Mouse (Mus musculus) limb, embryonic 10.5 days (tissue): ENCODE results near the gene Cdh23. TPM values are rescaled to one million over a fixed set of nuclear protein-coding genes. Genes with fewer than 3 reads are reported as not detected.
"Not testable (repeated sequence)": the region's sequence is repeated elsewhere in the genome, so short reads cannot be mapped to it uniquely, and the experiment has no call there.

Source experiments
- DNase-seq: peaks from one replicate; pipeline ENCODE4 v3.0.0-alpha.2; 2017; ENCODE audit warnings: low spot score
- H3K27ac ChIP-seq: fragments of 300-500 bp; sonication (generic); 2 replicates; pipeline ENCODE4 v1.5.1; 2016; ENCODE audit warnings: mild to moderate bottlenecking
- H3K27me3 ChIP-seq: fragments of 300-500 bp; sonication (generic); 2 replicates; pipeline ENCODE4 v1.6.1; 2016; ENCODE audit warnings: low read depth, mild to moderate bottlenecking; ENCODE audit not compliant: poor library complexity, severe bottlenecking
- H3K36me3 ChIP-seq: fragments of 300-500 bp; sonication (generic); 2 replicates; pipeline ENCODE4 v1.6.1; 2016; ENCODE audit warnings: mild to moderate bottlenecking, moderate library complexity
- H3K4me1 ChIP-seq: fragments of 300-500 bp; sonication (generic); 2 replicates; pipeline ENCODE4 v1.6.1; 2016
- H3K4me3 ChIP-seq: fragments of 300-500 bp; sonication (generic); 2 replicates; pipeline ENCODE4 v1.5.1; 2016; ENCODE audit warnings: mild to moderate bottlenecking, moderate library complexity
- H3K9me3 ChIP-seq: fragments of 300-500 bp; sonication (generic); replicated peaks from 2 replicates; pipeline ENCODE4 v1.6.1; 2016; ENCODE audit warnings: mild to moderate bottlenecking
- WGBS: fragments of 180-500 bp; shearing (Covaris S2); methylation state at CpG from one replicate; pipeline ENCODE4 v1.1.7; 2016; 5-methylcytosine and 5-hydroxymethylcytosine counted together
- polyA plus RNA-seq: library from polyadenylated mRNA; unstranded; fragments of >200 nt; fragmentation: Nextera tagmentation; extraction: Ambion mirVana; gene quantifications from 2 replicates; pipeline ENCODE4 v1.2.1, GENCODE M21; 2016

Cdh23 gene
- polyA plus RNA-seq, 1 experiment from 2014 or later: 0.36 TPM

- 43% methylated on average over 5 of the region's 5 CpGs for WGBS
- Histone ChIP-seq H3K27ac (no peak overlapping the region), H3K36me3 (no peaks in the 10 kb centered on the region; the same call in 1 of the 2 replicates), H3K4me3 (no peak overlapping the region), H3K4me1 (peaks cover 3% of the 10 kb centered on the region; the same call in 1 of the 2 replicates), H3K27me3 (peaks cover 5% of the 10 kb centered on the region; the same call in 1 of the 2 replicates), H3K9me3 (no peaks in the 10 kb centered on the region)
- no peak for DNase-seq
Measured at GRCm38 (mm10) chr10:60731742-60732141, 35.5 kb upstream of the Cdh23 start.

- Histone ChIP-seq H3K27ac (no peak overlapping the region), H3K36me3 (no peaks in the 10 kb centered on the region; the same call in 1 of the 2 replicates), H3K9me3 (no peaks in the 10 kb centered on the region), H3K4me3 (no peak overlapping the region), H3K27me3 (peaks cover 5% of the 10 kb centered on the region; the same call in 1 of the 2 replicates), H3K4me1 (peaks cover 9% of the 10 kb centered on the region; the same call in 1 of the 2 replicates)
- DNase-seq: no peak
- 36% methylated on average over 5 of the region's 5 CpGs for WGBS
Measured at GRCm38 (mm10) chr10:60727301-60727700, 31.0 kb upstream of the Cdh23 start.

GRCm38 (mm10) chr10:60726896-60727295 lies 30.6 kb upstream of the Cdh23 start:
- H3K27ac ChIP-seq: no peak overlapping the region
- DNase-seq: no peak
- no peaks in the 10 kb centered on the region for H3K9me3 ChIP-seq
- H3K27me3 ChIP-seq: peaks cover 3% of the 10 kb centered on the region; the same call in 1 of the 2 replicates
- 59% methylated on average over 3 of the region's 3 CpGs for WGBS
- no peaks in the 10 kb centered on the region; the same call in 1 of the 2 replicates for H3K36me3 ChIP-seq
- H3K4me1 ChIP-seq: peaks cover 9% of the 10 kb centered on the region; the same call in 1 of the 2 replicates
- H3K4me3 ChIP-seq: no peak overlapping the region

- DNase-seq: no peak
- 61% methylated on average over 6 of the region's 6 CpGs for WGBS
- H3K36me3 ChIP-seq: no peaks in the 10 kb centered on the region; the same call in 1 of the 2 replicates
- no peaks in the 10 kb centered on the region; the same call in 1 of the 2 replicates for H3K27me3 ChIP-seq
- H3K4me1 ChIP-seq: peaks cover 9% of the 10 kb centered on the region; the same call in 1 of the 2 replicates
- no peaks in the 10 kb centered on the region for H3K9me3 ChIP-seq
- H3K27ac ChIP-seq: no peak overlapping the region
- H3K4me3 ChIP-seq: no peak overlapping the region
Measured at GRCm38 (mm10) chr10:60724496-60724895, 28.2 kb upstream of the Cdh23 start.

DNA sequence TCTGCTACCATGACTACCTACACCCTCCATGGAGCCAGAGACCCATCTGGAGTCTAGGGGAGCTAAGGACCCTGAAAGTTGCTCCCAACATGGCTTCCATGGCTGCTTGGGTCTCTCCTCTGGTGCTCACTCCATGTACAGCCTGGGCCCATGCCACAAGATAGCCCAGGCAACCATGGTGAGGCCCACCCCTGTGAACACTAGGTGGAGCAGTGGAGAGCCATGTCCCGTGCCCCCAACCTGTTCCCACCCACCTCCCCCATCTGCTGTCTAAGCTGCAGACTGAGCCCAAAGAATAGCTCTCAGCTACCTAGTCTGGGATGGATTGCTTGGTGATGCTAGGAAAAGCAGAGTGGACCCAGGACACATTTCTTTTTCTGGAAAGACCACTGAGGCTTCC lies 27.1 kb upstream of the Cdh23 start:
- 56% methylated on average over 1 of the region's 1 CpGs for WGBS
- Histone ChIP-seq H3K27ac (no peak overlapping the region), H3K36me3 (peaks cover 5% of the 10 kb centered on the region), H3K9me3 (no peaks in the 10 kb centered on the region), H3K4me3 (no peak overlapping the region), H3K4me1 (peaks cover 9% of the 10 kb centered on the region; the same call in 1 of the 2 replicates), H3K27me3 (no peaks in the 10 kb centered on the region; the same call in 1 of the 2 replicates)
- DNase-seq: no peak

DNA sequence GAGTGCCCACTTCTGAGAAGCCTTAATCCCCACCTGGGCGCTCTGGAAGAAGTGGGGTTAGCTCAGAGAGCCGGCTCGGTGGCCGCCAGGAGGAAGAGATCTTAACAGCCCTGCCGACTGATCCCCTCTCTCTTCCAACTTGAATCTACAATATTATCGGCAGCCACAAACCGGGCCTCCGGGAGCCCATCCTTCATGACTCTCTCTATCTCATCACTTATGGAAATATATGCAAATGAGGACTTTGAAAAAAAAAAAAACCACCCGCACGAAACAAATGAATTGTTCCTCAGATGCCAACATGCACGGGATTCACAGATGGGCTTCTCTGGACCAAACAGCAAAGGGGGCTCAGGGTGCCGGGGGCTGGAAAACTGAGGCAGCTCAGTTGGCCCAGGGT lies 25.4 kb upstream of the Cdh23 start:
- no peaks in the 10 kb centered on the region for H3K9me3 ChIP-seq
- H3K27me3 ChIP-seq: no peaks in the 10 kb centered on the region; the same call in 1 of the 2 replicates
- H3K36me3 ChIP-seq: peaks cover 5% of the 10 kb centered on the region
- WGBS: 68% methylated on average over 12 of the region's 12 CpGs
- H3K27ac ChIP-seq: no peak overlapping the region
- peaks cover 9% of the 10 kb centered on the region; the same call in 1 of the 2 replicates for H3K4me1 ChIP-seq
- H3K4me3 ChIP-seq: no peak overlapping the region
- no peak for DNase-seq

DNA sequence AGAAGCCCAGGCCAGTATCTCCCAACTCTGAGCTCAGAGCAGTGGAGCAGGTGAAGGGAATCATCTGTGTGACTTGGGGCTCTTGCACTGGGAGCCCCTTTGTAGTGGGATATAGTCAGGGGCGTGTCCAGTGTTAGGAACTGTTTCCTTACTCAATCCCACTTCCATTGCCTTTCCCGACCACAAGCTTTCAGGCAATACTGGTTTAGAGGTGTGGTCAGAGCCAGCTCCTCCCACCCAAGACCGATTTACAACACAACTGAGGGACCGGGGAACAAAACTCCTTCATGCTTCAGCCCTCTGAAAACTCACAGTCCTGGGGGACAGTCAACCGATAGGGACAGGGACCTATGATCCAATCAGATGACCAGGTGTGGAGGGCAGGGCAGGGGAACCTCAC lies 24.2 kb upstream of the Cdh23 start:
- Histone ChIP-seq H3K36me3 (peaks cover 14% of the 10 kb centered on the region), H3K27me3 (no peaks in the 10 kb centered on the region; the same call in 1 of the 2 replicates), H3K4me3 (no peak overlapping the region), H3K27ac (no peak overlapping the region), H3K4me1 (peaks cover 6% of the 10 kb centered on the region; the same call in 1 of the 2 replicates), H3K9me3 (no peaks in the 10 kb centered on the region)
- 81% methylated on average over 5 of the region's 5 CpGs for WGBS
- DNase-seq: no peak

DNA sequence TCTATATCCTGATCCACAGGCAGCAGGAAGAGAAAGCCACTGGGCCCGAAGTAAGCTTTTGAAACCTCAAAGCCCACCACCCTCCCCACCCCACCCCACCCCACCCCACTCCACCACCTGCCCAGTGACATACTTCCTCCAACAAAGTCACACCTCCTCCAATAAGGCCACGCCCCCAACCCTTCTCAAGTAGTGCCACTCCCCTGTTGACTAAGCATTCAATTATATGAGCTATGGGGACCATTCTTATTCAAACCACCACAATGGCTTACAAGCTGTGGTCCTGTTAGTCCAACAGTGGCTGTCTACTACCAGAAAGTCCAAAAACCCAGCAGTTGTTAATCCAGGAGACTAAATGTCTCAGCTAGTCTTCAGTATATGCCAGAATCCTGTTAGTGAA lies 22.2 kb upstream of the Cdh23 start:
- H3K4me3 ChIP-seq: no peak overlapping the region
- no peaks in the 10 kb centered on the region; the same call in 1 of the 2 replicates for H3K27me3 ChIP-seq
- peaks cover 27% of the 10 kb centered on the region for H3K36me3 ChIP-seq
- H3K9me3 ChIP-seq: no peaks in the 10 kb centered on the region; the same call in 1 of the 2 replicates
- no peak for DNase-seq
- 83% methylated on average over 2 of the region's 2 CpGs for WGBS
- H3K4me1 ChIP-seq: no peaks in the 10 kb centered on the region
- no peak overlapping the region for H3K27ac ChIP-seq

- Histone ChIP-seq H3K9me3 (no peaks in the 10 kb centered on the region; the same call in 1 of the 2 replicates), H3K27me3 (no peaks in the 10 kb centered on the region; the same call in 1 of the 2 replicates), H3K4me1 (no peaks in the 10 kb centered on the region), H3K27ac (no peak overlapping the region), H3K4me3 (no peak overlapping the region), H3K36me3 (peaks cover 27% of the 10 kb centered on the region)
- DNase-seq: no peak
- 88% methylated on average over 3 of the region's 3 CpGs for WGBS
Measured at GRCm38 (mm10) chr10:60716449-60716848, 20.2 kb upstream of the Cdh23 start.

- not testable (repeated sequence) for H3K4me1 ChIP-seq, H3K9me3 ChIP-seq, H3K27ac ChIP-seq, H3K27me3 ChIP-seq, H3K4me3 ChIP-seq, DNase-seq
- H3K36me3 ChIP-seq: peaks cover 22% of the 10 kb centered on the region
- WGBS: 51% methylated on average over 8 of the region's 8 CpGs
Measured at GRCm38 (mm10) chr10:60712299-60712698, 16.0 kb upstream of the Cdh23 start.

DNA sequence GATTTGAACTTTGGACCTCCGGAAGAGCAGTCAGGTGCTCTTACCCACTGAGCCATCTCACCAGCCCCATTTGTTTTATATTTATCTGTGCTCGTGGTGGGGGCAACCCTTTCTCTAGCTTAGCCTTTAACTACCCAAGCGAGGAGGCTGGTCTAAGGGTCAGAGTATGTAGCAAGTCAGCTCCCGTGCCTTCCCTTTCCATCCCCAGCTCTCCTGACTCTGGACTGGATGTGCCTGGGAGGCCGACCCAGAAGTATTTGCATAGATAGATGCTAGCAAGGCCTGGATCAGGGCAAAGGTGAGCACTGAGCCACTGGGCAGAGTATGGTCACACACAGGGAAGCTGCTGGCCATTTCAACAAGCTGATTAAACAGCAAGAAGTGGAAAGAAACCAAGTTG lies 12.5 kb upstream of the Cdh23 start:
- H3K27me3 ChIP-seq: no peaks in the 10 kb centered on the region
- no peak overlapping the region for H3K27ac ChIP-seq
- no peaks in the 10 kb centered on the region for H3K4me1 ChIP-seq
- peaks cover under 1% of the 10 kb centered on the region; the same call in 1 of the 2 replicates for H3K36me3 ChIP-seq
- no peaks in the 10 kb centered on the region for H3K9me3 ChIP-seq
- no peak for DNase-seq
- 81% methylated on average over 5 of the region's 5 CpGs for WGBS
- no peak overlapping the region for H3K4me3 ChIP-seq

DNA sequence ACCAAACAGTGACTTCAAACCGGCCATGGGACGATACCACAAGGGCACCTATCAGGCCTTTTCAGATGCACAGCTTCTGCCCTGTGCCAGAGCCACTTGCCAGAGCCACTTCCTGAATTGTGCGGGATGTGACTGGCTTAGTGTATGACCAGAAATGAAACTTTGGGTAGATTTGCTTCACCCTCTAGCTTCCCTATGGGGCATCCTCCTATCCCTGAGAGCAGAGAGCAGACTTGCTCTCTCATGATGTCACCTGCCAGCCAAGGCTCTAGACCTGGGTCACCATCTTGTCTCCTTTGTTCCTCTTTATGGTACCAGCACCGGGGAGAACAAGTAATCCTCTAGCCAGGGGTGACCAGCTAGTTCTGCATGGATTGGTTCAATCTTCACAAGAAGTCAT lies 10.0 kb upstream of the Cdh23 start:
- no peak for DNase-seq
- Histone ChIP-seq H3K9me3 (no peaks in the 10 kb centered on the region), H3K4me3 (no peak overlapping the region), H3K27ac (no peak overlapping the region), H3K27me3 (peaks cover 1% of the 10 kb centered on the region; the same call in 1 of the 2 replicates), H3K36me3 (no peaks in the 10 kb centered on the region), H3K4me1 (no peaks in the 10 kb centered on the region)
- WGBS: 92% methylated on average over 4 of the region's 4 CpGs

- Histone ChIP-seq H3K27me3 (peaks cover 8% of the 10 kb centered on the region; the same call in 1 of the 2 replicates), H3K27ac (no peak overlapping the region), H3K4me1 (no peaks in the 10 kb centered on the region), H3K9me3 (no peaks in the 10 kb centered on the region), H3K4me3 (no peak overlapping the region), H3K36me3 (no peaks in the 10 kb centered on the region)
- no peak for DNase-seq
- 65% methylated on average over 2 of the region's 2 CpGs for WGBS
Measured at GRCm38 (mm10) chr10:60705134-60705533, 8.8 kb upstream of the Cdh23 start.

DNA sequence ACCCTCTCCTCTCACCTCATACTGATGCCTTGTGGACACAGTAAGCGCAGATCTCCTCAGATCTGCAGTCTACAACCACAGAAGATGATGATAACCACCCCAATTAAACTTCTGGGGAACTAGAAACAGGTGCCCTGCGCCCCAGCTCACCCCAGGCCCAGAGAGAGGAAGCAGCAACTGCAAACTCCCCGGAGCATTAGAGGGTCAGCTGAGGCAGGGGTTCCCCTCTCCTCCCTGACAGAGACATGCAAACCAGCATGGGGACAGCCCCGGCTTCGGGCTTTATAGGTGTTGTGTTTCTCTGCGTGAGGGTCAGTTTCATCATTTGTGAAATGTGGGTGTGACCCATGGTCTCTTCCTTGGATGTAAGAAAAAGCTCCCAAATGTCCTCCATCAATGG lies 1.5 kb upstream of the Cdh23 start:
- 85% methylated on average over 6 of the region's 6 CpGs for WGBS
- Histone ChIP-seq H3K9me3 (no peaks in the 10 kb centered on the region), H3K27me3 (peaks cover 22% of the 10 kb centered on the region), H3K4me3 (no peak overlapping the region), H3K4me1 (no peaks in the 10 kb centered on the region), H3K36me3 (no peaks in the 10 kb centered on the region), H3K27ac (no peak overlapping the region)
- DNase-seq: no peak
